Mouse (Mus musculus) lung, postnatal 14 days (tissue): ENCODE results near the gene Bves.
A peak's percentile ranks its signal among the peaks of the same experiment; 100 is the strongest.

Source experiments
- DNase-seq: peaks from one replicate; pipeline ENCODE4 v3.0.0; 2021

Gene Bves

GRCm38 (mm10) chr10:45356091-45356490, 20.5 kb downstream of the Bves start:
- DNase-seq = no peak

GRCm38 (mm10) chr10:45363396-45363795, 27.8 kb downstream of the Bves start:
- no peak for DNase-seq

DNA sequence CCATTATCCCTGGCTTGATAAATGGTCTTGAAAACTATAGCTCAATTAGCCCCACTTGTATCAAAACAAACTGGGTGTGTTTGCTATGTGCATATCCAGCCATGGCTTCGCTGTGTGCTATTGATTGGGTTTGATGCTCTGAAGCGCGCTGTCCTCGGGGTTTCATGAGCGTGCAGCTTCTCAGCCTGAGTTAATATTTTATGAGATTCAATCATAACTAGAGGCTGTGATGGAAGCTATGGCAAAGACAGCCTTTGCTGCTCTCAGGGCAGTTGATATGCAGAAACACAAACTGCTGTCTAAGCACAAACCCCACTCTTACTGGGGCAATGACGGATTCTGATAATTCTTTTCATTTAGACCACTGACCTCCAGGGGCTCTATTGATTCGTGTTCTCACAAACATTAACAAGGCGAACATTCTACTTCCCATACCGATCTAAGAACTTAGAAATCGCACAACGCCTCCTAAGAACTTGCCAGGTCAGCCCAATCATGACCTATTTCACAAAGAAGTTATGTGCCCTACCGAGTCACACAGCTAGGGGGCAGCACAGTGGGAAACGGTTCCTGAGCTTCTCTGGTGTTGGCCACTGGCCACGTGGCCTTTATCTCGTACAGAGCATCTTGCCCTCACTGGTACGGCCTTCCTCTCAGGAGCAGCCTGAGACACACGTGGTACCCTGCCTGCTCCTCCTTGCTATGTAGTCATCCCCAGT, 31.6 kb downstream of the Bves start:
- no peak for DNase-seq

GRCm38 (mm10) chr10:45369639-45370038, 34.1 kb downstream of the Bves start:
- no peak for DNase-seq

GRCm38 (mm10) chr10:45370545-45370944, 35.0 kb downstream of the Bves start:
- DNase-seq = no peak

GRCm38 (mm10) chr10:45372994-45373692, 37.6 kb downstream of the Bves start:
- DNase-seq = peak; percentile 64

DNA sequence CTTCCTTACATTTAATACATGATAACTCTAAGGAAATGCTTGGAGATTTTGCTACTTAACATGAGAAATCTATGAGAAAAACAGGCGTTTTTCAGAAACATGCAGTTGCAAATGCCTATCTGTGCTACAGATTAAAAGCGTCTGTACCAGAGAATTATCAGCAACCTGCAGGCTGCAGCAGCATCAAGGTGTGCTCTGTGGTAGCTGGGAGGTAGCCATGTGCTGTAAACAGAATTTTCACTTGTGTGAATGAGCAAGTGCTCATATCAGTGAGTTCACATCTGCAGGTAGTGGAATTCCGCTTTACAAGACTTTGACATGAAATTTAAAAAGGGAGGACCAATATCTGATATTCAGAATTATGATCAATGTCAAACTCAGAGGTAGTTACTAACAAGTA, 42.7 kb downstream of the Bves start:
- no peak for DNase-seq

GRCm38 (mm10) chr10:45381937-45382636, 46.5 kb downstream of the Bves start:
- DNase-seq = no peak

DNA sequence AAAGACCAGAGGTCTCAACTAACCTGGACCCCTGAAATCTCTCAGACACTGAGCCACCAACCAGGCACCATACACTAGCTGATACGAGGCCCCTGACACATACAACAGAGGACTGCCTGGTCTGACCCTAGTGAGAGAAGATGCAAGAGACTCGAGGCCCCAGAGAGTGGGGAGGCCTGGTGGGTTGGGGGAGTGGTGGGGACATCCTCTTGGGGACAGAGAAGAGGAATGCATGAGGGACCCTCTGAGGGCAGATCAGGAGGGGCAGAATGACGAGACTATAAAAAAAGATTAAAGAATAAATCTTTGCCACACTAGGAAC, 47.0 kb downstream of the Bves start:
- DNase-seq = no peak

DNA sequence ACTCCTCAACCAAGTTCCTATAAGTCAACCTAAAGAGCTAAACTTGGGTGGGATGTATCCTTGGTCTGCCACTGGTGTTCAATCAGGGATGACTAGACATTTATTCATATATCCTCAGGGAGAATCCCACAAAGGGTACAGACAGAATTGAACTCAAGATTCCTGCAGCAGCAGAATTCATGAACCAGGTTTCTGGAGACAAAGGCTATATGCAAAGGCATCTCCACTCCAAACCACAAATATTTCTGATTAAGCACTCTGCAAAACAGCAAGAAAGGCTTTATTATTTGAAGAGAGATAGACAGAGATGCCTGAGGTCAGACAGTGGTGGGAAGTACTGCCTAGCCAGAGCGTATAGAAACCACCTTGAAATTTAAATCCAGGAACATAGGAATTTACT, 62.6 kb downstream of the Bves start:
- no peak for DNase-seq

GRCm38 (mm10) chr10:45399702-45400243, 64.2 kb downstream of the Bves start:
- DNase-seq = no peak

DNA sequence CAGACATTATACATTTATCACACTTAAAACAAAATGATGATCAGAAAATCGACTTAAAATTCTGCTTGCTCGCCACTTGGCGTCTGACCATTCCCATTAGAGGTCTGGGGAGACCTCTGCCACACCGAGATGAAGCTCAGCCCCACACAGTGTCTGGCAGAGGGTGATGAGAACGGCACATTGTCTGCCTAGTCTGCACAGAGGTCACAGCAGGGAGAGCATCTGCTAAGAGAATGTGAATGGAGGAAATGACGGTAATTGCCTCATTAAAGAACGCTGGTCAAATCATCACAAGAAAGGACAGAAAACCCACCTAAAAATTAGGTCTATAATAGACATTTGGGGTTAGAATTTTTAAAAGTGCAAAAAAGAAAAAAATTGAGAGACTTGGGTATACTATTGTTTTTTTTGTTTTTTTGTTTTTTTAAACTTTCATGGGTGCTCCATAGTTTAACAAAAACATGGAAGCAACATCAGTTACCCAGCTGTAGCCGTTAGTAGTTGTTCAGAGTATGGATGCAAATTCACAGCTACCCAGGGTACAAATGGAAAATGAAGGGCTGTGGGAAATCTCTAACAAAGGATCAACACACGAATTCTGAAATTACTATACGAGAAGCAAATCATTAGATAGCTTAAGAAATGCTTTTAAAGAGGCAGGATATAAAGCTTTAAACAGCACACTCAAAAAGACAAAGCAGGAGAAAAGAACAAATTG, 75.2 kb downstream of the Bves start:
- DNase-seq = no peak

DNA sequence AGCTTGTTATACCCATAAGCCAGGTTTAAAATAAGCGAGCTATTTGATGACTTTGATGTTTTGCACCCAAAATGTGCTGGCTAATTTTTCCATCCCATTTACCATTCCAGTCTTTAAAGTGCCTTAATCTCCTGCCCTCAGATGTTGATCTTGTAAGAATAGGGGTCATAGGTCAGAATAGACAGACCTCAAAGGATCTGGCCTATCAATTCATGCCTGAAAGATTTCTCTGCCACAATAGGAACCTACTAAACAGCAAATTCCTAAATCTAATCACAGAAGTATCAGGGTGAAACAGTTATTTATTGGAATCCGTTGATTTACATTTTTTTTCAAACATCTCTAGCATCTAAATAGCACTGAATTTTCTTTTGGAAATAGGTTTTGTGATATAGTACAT, 76.2 kb downstream of the Bves start:
- DNase-seq = no peak

- DNase-seq = no peak
Observed at GRCm38 (mm10) chr10:45412144-45412543, 76.6 kb downstream of the Bves start.
